Mouse (Mus musculus) ovary, postnatal 36 days (tissue): ENCODE data around the gene Sgpp2.

Experiments
- DNase-seq: peaks from one replicate; pipeline ENCODE4 v3.0.0; 2022; ENCODE audit warnings: low spot score, mixed read lengths

Sgpp2 gene

DNA sequence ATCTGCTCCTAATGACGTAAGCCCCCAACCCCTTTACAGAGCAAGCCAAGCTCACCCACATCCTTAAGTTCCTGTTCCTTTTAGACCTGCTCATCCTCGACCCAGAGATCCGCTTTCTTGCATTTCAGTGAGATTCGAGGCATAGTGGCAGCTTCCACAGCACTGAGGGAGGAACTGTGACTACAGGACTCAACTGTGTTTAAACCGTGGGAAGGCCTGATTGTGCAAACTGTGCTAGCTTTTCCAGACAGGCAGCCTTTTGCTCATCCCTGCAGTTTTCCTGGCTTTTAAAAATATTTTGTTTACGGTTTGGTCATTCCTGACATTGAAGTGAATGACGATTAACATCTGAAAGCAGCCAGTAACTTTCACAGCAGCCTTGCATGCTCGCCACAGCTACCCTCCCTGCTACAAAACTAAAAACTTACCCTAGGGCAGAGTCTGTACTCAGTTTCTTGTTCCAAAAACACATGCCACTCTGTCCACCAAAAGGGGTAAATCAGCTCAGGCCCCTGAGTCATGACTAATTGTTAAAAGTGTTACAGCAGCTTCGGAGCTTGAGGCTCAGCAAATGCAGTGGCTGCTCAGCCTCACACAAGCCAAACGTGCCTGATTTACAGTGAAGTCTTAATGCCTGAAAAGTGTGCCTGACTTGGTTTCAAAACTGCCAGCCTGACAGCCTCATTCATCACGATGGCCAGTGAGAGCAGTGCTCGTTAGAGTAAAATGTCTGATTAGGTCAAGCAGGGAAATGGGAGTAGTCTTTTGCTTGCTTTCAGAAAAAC is 141.1 kb downstream of the Sgpp2 start:
- DNase-seq, result no peak

DNA sequence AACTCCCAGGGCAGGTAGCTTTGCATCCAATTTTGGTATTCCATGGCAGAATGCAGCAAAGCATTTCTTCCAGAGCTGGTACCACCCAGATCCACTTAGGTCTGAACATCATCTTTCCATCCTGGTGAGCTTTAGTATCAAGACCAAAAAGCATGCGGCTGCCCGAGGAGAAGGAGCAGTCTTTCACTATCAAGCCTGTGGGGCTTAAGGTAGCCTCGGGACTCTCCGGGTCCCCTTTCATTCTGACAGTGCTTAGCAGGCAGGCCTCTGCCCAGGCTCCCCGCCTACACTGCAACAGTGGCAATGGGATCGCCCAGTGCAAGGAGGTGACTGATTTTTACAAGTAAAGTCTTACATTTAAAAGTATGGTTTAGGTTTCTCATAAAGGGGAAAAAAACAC is 142.4 kb downstream of the Sgpp2 start:
- DNase-seq, result no peak

DNA sequence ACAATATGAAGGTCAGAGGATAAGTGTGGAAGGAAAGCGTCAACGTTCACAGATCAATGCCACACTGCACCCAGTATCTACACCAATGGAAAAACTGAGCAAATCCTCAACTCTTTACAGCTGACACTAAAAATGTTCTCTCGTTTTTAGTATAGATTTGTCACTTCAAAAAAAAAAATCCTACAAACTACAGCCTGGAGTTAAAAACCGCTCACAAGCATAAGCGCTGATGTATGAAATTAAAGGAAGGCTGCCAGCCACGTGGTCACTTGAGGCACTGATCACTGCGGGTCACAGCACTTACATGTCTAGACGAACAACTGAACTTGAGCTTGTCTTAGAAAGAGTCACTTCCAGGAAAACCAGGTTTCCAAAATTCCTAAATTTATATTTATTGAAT is 143.7 kb downstream of the Sgpp2 start:
- no peak for DNase-seq

DNA sequence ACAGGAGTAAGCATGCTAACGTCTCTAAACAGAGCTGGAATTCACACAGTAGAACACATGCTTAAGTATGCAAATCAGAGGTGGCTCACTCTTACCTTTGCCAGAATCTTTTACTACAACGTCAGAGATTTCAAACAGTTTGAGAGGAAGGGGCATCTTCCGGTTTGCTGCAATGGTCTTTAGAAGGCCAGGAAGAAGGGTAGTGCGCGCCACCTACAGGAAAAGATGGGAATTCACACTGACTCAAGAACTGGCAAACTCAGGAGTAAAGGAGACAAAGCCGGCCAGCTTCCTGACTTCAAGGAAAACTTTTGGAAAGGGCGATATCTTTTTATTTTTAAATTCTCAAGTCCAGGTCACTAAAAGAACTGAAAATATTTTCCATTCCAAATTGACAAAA is 144.5 kb downstream of the Sgpp2 start:
- DNase-seq, result no peak
